Mouse (Mus musculus) kidney, embryonic 14.5 days (tissue): ENCODE data around the gene AC124502.3. TPM values are rescaled to one million over a fixed set of nuclear protein-coding genes. Genes with fewer than 3 reads are reported as not detected.

ENCODE experiments used
- polyA plus RNA-seq: library from polyadenylated mRNA; unstranded; fragments of >200 nt; fragmentation: Nextera tagmentation; extraction: Ambion mirVana; gene quantifications from 2 replicates; pipeline ENCODE4 v1.2.1, GENCODE M21; 2014

Gene AC124502.3
- polyA plus RNA-seq, 1 experiment from 2014 or later = 1.5 TPM

Other genes with a start within 250 kb of the AC124502.3 start
- 64.7 and 69.6 TPM in 2 replicates for gene Rbm4, start 245.0 kb upstream of the AC124502.3 start, polyA plus RNA-seq
- gene Gm21992, start 227.3 kb upstream of the AC124502.3 start, polyA plus RNA-seq = 30.6 and 41.2 TPM in 2 replicates
- 71.4 and 102 TPM in 2 replicates for gene Rbm14, start 227.3 kb upstream of the AC124502.3 start, polyA plus RNA-seq
- 53.5 and 57.4 TPM in 2 replicates for gene Ccs, start 199.6 kb upstream of the AC124502.3 start, polyA plus RNA-seq
- gene Ccdc87, start 199.5 kb upstream of the AC124502.3 start, polyA plus RNA-seq = not detected in 2 replicates
- 36.2 and 43.6 TPM in 2 replicates for gene Ctsf, start 183.8 kb upstream of the AC124502.3 start, polyA plus RNA-seq
- 12.8 and 13.8 TPM in 2 replicates for gene Actn3, start 161.0 kb upstream of the AC124502.3 start, polyA plus RNA-seq
- gene Zdhhc24, start 160.2 kb upstream of the AC124502.3 start, polyA plus RNA-seq = 8.3 and 9.4 TPM in 2 replicates
- 6.3 and 6.8 TPM in 2 replicates for gene Bbs1, start 132.3 kb upstream of the AC124502.3 start, polyA plus RNA-seq
- gene Dpp3, start 110.6 kb upstream of the AC124502.3 start, polyA plus RNA-seq = 70.1 and 87.4 TPM in 2 replicates
- 1.5 and 3.8 TPM in 2 replicates for gene Peli3, start 95.8 kb upstream of the AC124502.3 start, polyA plus RNA-seq
- gene Mrpl11, start 76.7 kb upstream of the AC124502.3 start, polyA plus RNA-seq = 137 and 178 TPM in 2 replicates
- not detected in 2 replicates for gene Npas4, start 48.6 kb upstream of the AC124502.3 start, polyA plus RNA-seq
- 3.5 and 7.9 TPM in 2 replicates for gene Slc29a2, start 15.0 kb upstream of the AC124502.3 start, polyA plus RNA-seq
- 35.7 and 44.8 TPM in 2 replicates for gene B4gat1, start 65 bp upstream of the AC124502.3 start, polyA plus RNA-seq
- 43.3 and 57.5 TPM in 2 replicates for gene Brms1, start 2.5 kb downstream of the AC124502.3 start, polyA plus RNA-seq
- 2.5 and 4.8 TPM in 2 replicates for gene Rin1, start 11.6 kb downstream of the AC124502.3 start, polyA plus RNA-seq
- 44.2 and 57.9 TPM in 2 replicates for gene Cd248, start 29.2 kb downstream of the AC124502.3 start, polyA plus RNA-seq
- gene Tmem151a, start 46.6 kb downstream of the AC124502.3 start, polyA plus RNA-seq = 1.2 and 1.7 TPM in 2 replicates
- gene Yif1a, start 49.6 kb downstream of the AC124502.3 start, polyA plus RNA-seq = 114 and 115 TPM in 2 replicates
- gene Cnih2, start 59.6 kb downstream of the AC124502.3 start, polyA plus RNA-seq = 23.1 and 26.5 TPM in 2 replicates
- 273 and 286 TPM in 2 replicates for gene Rab1b, start 68.2 kb downstream of the AC124502.3 start, polyA plus RNA-seq
- 15.4 and 24.5 TPM in 2 replicates for gene Klc2, start 79.7 kb downstream of the AC124502.3 start, polyA plus RNA-seq
- 17.6 and 30.4 TPM in 2 replicates for gene Pacs1, start 234.2 kb downstream of the AC124502.3 start, polyA plus RNA-seq